Mouse (Mus musculus) layer of hippocampus, postnatal 36 days (tissue): ENCODE data around the gene Olfr1087. TPM values are rescaled to one million over a fixed set of nuclear protein-coding genes. Genes with fewer than 3 reads are reported as not detected.
"Not testable (repeated sequence)": the region's sequence is repeated elsewhere in the genome, so short reads cannot be mapped to it uniquely, and the experiment has no call there.

Experiments used
- DNase-seq, 2 experiments: peaks; one replicate each; pipeline ENCODE4 v3.0.0; 2022
- total RNA-seq, 2 experiments: library from RNA; stranded (reverse); gene quantifications; 2 replicates each; pipeline ENCODE4 v1.2.3; 2021

The Olfr1087 gene
- total RNA-seq, result not detected

DNA sequence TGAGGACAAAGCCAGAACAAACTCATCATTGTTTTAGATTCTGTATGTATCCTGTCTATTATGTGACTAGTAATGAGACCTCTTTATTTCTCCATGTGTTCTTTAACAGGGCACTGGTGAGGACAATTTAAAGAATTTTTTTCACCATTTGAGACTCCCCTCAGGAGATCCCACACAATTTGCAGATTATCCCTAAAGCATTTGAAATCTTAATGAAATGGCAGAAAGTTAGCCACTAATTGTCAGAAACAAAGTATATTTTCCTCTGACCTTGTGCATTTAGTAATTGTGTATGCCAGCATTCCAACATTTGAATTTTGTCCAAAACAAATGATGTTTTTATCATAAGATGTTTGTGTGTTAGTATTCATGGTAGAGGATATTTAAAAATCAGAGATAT lies at the start of gene Olfr1087:
Gene Olfr1087, minus strand, starts transcription at position 101 of the 400 bp plus-strand sequence.
- DNase-seq, result no peak

DNA sequence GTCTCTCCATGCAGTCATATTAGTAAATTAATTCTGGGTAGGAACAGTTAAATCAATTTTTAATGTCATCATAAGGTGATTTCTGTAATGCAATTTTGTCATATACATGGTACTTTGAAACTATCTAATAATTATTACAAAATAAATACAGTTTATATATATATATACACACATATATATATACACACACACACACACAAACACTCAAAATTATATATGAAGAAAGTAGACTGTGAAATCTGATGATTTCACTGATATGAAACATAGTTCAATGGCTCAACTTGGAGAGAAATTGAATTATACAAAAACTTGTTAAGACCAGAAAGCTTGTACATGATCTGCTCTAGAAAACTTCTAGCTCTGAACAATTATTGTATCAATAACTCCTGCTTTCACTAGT lies 35.4 kb upstream of the Olfr1087 start, which contains the start of gene Olfr1089:
Gene Olfr1089, minus strand, starts transcription at position 101 of the 400 bp plus-strand sequence.
- DNase-seq, result no peak

DNA sequence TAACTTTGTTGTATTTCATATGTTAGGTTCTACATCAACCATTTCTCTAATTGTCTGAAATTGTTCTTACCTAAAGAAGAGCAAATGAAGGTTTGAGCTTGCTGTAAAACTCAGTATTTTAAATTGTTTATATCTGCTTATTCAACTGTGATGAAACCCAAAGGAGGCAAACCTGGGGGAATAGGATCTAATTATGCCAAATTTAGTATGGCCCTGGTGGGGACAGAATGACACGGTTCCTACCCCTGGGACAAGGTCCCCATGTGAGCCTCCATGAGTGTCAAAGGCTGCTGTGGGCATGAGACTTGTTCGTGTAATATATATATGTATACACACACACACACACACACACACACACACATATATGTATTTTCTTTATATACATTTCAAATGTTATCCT lies 18.2 kb downstream of the Olfr1087 start, which contains the start of gene Olfr1086:
Gene Olfr1086, minus strand, starts transcription at position 101 of the 400 bp plus-strand sequence.
- DNase-seq, result no peak

DNA sequence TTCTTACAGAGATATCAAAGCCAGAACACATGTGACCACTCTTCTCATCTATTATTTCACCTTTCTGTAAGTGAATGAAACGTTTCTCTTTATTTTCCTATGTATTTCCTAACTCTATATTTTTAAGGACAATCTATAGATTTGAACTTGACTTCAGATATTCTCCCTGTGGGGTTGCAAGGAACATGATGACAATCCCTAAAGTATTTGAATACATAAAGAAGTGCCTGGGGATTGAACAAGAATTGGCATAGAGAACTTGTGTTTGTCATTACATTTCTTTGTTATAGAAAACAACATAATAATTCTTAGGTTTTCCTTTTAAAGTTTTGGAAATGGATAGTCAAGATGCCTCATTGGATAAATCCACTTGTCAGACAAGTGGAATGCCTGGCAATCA lies 36.3 kb downstream of the Olfr1087 start, which contains the start of gene Olfr1085:
Gene Olfr1085, minus strand, starts transcription at position 101 of the 400 bp plus-strand sequence.
- DNase-seq, result no peak

DNA sequence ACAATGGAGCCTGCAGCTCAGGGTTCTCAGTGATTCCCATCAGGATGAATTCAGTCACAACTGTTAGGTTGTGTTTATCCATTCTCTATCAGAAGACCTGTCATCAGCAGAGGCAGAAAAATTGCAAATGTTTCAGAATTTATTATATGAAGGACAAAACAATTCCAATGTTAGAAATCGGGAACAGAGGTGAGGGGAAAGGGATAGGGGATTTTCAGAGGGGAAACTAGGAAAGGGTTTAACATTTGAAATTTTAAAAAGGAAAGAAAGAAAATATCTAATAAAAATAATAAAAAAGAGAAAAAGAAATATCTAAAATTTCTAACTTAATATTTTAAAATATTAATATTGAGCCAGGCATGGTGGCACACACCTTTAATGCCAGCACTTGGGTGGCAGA lies 58.6 kb downstream of the Olfr1087 start, which contains the start of gene Olfr1084:
Gene Olfr1084, minus strand, starts transcription at position 101 of the 400 bp plus-strand sequence.
- DNase-seq, result not testable (repeated sequence)

Other genes with a start within 250 kb of the Olfr1087 start
- not detected for gene Olfr1065, start 247.8 kb downstream of the Olfr1087 start, total RNA-seq
- gene Olfr1066, start 242.1 kb downstream of the Olfr1087 start, total RNA-seq, result not detected
- not detected for gene Olfr228, start 211.0 kb downstream of the Olfr1087 start, total RNA-seq
- not detected for gene Olfr1076, start 189.9 kb downstream of the Olfr1087 start, total RNA-seq
- gene Olfr1079, start 155.9 kb downstream of the Olfr1087 start, total RNA-seq, result not detected
- not detected for gene Olfr1080, start 140.2 kb downstream of the Olfr1087 start, total RNA-seq
- gene Olfr1082, start 99.4 kb downstream of the Olfr1087 start, total RNA-seq, result not detected
- not detected for gene Olfr1084, start 58.7 kb downstream of the Olfr1087 start, total RNA-seq
- gene Olfr1085, start 36.4 kb downstream of the Olfr1087 start, total RNA-seq, result not detected
- not detected for gene Olfr1086, start 18.3 kb downstream of the Olfr1087 start, total RNA-seq
- not detected for gene Olfr1089, start 35.3 kb upstream of the Olfr1087 start, total RNA-seq
- gene Olfr1090, start 60.6 kb upstream of the Olfr1087 start, total RNA-seq, result not detected
- not detected for gene Olfr1093, start 84.1 kb upstream of the Olfr1087 start, total RNA-seq
- not detected for gene Olfr141, start 111.6 kb upstream of the Olfr1087 start, total RNA-seq
- not detected for gene Olfr1094, start 126.3 kb upstream of the Olfr1087 start, total RNA-seq
- gene Olfr1095, start 153.3 kb upstream of the Olfr1087 start, total RNA-seq, result not detected
- gene Gm13723, start 176.4 kb upstream of the Olfr1087 start, total RNA-seq, result not detected
- gene Olfr1097, start 193.8 kb upstream of the Olfr1087 start, total RNA-seq, result not detected
- not detected for gene Olfr1098, start 226.2 kb upstream of the Olfr1087 start, total RNA-seq